Mouse (Mus musculus): ENCODE data around the gene Wdr46. TPM values are rescaled to one million over a fixed set of nuclear protein-coding genes. Genes with fewer than 3 reads are reported as not detected.
"Not testable (repeated sequence)": the region's sequence is repeated elsewhere in the genome, so short reads cannot be mapped to it uniquely, and the experiment has no call there.

Gene Wdr46
- total RNA-seq, 2 experiments from 2014 or later: 20.5 to 20.9 TPM

DNA sequence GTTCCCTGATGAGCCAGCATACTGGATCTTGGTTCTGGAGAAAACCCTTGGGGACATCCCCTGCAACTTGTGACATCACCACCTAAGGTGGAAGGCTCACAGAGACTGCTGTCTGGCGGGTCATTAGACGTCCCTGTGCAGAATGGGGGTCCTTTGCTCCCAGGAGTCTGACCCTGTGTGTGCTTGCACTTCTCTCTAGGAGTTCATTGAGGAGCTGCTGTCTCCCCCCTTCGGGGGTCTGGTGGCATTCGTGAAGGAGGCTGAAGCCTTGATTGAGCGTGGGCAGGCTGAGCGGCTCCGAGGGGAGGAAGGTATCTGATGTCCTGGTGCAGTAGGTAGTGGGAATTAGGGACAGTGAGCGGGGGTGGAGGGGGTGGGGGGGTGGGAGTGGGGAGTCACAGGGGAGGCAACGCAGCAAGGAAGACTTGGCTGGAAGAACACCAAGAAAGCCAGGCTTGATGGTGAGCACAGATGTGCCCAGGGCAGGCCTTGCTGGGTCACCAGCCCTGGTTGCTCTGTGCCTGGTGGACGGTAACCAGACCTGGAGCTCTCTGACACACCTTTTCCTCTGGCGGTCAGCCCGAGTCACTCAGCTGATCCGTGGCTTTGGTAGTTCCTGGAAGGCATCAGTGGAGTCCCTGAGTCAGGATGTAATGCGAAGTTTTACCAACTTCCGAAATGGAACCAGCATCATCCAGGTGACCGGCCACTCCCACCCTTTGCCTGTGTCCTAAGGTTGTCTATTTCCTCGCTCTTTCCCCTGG is 24.8 kb downstream of the Wdr46 start:
- DNase-seq (ENCODE audit: extremely low spot score in 1 of 2, low spot score in 2 of 2): no peak
- intact Hi-C loops (cut with DNase I): no loop called here

- DNase-seq (ENCODE audit: extremely low spot score in 1 of 2, low spot score in 2 of 2): peak in 1 of 2 experiments; percentile 42
Observed at GRCm38 (mm10) chr17:33965846-33966550, 25.5 kb downstream of the Wdr46 start.

GRCm38 (mm10) chr17:33968489-33968888 is 28.0 kb downstream of the Wdr46 start:
- intact Hi-C loops (cut with DNase I): no loop called here
- DNase-seq (ENCODE audit: extremely low spot score in 1 of 2, low spot score in 2 of 2): peak; percentile 67 to 74

More at GRCm38 (mm10) chr17:33965846-33966550, 25.5 kb downstream of the Wdr46 start:
- intact Hi-C loops (cut with DNase I): no loop called here

- intact Hi-C loops (cut with DNase I): no loop called here
- DNase-seq (ENCODE audit: extremely low spot score in 1 of 2, low spot score in 2 of 2): no peak
Observed at GRCm38 (mm10) chr17:33968927-33969326, 28.5 kb downstream of the Wdr46 start.

DNA sequence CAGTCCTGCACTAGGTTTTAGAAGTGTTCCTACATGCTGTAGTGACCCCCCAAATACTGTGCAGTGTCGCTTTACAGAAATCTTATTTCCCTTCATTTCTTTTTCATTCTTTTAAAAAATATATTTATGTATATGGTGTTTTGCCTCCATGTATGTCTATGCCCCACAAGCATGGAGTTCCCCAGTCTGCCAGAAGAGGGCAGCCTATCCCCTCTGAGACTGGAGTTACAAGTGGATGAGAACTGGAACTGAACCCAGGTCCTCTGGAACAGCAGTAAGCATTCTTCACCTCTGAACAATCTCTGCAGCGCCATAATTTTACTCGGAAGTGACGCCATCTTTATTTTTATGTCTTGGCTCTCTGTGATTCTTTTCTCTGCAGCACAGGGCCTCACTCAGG is 28.9 kb downstream of the Wdr46 start:
- intact Hi-C loops (cut with DNase I): no loop called here
- DNase-seq (ENCODE audit: extremely low spot score in 1 of 2, low spot score in 2 of 2): no peak

GRCm38 (mm10) chr17:33972691-33973090 is 32.2 kb downstream of the Wdr46 start:
- intact Hi-C loops (cut with DNase I): loop anchor here (2.0 kb wide), 1 partner anchor 1296 kb away; no protein-coding TSS in a partner anchor
- DNase-seq (ENCODE audit: extremely low spot score in 1 of 2, low spot score in 2 of 2): no peak

GRCm38 (mm10) chr17:33973572-33973971 is 33.1 kb downstream of the Wdr46 start:
- intact Hi-C loops (cut with DNase I): loop anchor here (2.0 kb wide), 1 partner anchor 1295 kb away; no protein-coding TSS in a partner anchor
- no peak for DNase-seq (ENCODE audit: extremely low spot score in 1 of 2, low spot score in 2 of 2)

DNA sequence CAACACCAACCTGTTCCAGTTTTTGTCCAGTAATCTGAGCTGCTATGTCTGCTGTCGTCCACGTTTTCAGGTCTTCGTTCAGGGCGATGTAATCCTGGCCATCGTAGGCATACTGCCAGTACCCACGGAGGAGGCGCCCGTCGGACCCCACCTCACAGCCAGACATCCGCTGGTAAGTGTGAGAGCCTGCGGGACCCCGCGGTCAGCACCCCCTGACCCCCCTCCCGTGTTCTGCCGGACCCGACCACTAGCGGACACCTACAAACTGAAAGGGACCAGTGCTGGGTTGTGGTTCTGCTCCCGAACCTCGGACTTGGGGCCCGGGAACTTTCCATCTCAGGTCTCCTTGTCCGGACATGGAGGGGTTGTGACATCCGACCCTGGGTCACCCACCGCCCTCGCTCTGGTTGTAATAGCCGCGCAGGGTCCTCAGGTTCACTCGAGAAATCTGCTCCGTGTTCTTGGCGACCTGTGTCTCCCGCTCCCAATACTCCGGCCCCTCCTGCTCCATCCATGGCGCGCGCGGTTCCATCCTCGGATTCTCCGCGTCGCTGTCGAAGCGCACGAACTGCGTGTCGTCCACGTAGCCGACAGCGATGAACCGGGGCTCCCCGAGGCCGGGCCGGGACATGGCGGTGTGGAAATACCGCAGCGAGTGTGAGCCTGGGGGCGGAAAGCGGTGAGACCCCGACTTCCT is 37.5 kb downstream of the Wdr46 start:
- DNase-seq (ENCODE audit: extremely low spot score in 1 of 2, low spot score in 2 of 2): no peak
- intact Hi-C loops (cut with DNase I): no loop called here

DNA sequence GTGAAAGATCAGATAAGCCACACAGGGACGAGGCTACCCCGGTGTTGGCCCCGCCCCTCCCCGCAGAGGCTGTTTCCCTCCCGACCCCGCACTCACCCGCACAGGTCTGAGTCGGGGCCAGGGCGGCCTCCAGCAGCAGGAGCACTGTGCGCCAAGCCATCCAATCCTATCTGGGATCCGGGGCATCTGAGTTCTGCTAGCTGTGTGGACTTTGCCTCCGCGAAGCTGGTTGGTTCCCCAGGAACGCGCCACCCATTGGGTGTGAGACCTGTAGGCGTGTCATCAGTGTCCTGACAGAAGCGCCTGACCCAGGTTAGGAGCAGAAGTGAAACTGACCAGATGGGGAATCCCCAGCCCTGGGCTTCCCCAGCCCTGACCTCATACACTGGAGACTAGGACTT is 38.2 kb downstream of the Wdr46 start:
- DNase-seq (ENCODE audit: extremely low spot score in 1 of 2, low spot score in 2 of 2): peak in 1 of 2 experiments; percentile 77
- intact Hi-C loops (cut with DNase I): no loop called here

- no peak for DNase-seq (ENCODE audit: extremely low spot score in 1 of 2, low spot score in 2 of 2)
- intact Hi-C loops (cut with DNase I): no loop called here
Observed at GRCm38 (mm10) chr17:33979512-33980050, 39.1 kb downstream of the Wdr46 start.

DNA sequence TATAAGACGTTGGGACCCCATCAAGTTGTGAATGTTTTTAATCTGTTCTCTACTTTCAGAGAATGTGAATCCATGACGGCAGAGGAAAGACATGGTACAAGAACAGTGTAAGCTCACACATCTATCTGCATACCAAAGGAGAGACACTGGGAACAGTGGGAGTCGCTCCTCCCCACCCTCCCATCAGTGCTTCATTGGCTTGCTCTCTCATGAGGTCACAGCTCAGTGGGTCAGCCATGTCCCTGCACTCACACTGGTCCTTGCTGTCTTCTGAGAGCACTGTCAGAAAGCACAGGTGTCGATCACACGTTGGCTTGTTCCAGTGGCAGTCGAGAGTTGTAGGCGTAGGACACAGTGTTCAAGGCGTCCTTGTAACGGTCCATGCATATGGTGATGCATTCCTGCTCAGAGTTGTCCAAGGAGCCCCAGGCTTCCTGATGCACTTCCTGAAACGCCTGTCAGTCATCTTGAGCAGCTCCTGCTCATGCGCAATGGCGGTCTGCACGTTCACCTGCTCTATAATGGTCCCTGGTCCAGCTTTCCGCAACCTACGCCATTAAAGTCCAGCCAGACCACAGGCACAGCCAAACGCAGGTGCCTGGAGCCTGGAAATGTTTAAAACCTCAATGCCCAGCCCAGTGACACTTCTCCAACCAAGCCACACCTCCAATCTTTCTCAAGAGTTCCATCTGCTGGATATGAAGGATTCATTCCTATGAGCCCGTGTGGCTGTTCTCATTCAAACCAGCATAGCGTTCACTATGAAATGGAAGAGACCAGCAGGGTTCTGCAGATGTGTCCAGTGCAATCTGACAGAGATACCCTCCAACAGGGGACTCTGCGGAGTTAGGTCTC is 39.9 kb downstream of the Wdr46 start:
- intact Hi-C loops (cut with DNase I): no loop called here
- no peak for DNase-seq (ENCODE audit: extremely low spot score in 1 of 2, low spot score in 2 of 2)

DNA sequence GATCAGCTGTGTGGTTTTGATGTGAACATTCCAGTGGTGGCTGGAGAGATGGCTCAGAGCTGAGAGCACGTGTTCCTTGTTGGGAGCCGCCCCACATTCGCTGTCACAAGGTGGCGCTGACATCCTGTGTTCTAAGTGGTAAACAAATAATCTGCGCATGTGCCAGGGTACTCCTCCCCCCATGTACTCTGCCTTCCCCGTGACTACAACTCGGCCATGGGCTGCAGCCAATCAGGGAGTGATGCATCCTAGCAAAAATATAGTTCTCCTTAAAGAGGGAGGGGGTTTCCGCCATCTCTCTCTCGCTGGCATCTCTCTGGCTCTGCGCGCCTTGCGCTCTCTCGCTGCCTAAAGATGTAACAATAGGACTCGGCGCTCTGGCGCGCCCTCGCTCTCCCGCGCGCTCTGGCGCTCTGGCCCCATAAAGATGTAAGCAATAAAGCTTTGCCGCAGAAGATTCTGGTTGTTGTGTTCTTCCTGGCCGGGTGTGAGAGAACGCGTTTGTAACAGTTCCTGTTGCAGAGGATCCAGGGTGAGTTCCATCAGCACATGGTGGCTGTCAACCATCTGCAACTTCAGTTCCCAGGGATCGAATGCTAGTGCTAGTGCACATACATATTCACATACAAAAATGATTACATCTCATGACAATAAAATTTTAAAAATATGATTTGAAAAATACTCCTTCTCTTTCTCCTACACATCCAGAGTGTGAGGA is 40.9 kb downstream of the Wdr46 start:
- peak; percentile 85 to 92 for DNase-seq (ENCODE audit: extremely low spot score in 1 of 2, low spot score in 2 of 2)
- intact Hi-C loops (cut with DNase I): not testable (repeated sequence)

GRCm38 (mm10) chr17:33982136-33982535 is 41.7 kb downstream of the Wdr46 start:
- not testable (repeated sequence) for DNase-seq (ENCODE audit: extremely low spot score in 1 of 2, low spot score in 2 of 2)

DNA sequence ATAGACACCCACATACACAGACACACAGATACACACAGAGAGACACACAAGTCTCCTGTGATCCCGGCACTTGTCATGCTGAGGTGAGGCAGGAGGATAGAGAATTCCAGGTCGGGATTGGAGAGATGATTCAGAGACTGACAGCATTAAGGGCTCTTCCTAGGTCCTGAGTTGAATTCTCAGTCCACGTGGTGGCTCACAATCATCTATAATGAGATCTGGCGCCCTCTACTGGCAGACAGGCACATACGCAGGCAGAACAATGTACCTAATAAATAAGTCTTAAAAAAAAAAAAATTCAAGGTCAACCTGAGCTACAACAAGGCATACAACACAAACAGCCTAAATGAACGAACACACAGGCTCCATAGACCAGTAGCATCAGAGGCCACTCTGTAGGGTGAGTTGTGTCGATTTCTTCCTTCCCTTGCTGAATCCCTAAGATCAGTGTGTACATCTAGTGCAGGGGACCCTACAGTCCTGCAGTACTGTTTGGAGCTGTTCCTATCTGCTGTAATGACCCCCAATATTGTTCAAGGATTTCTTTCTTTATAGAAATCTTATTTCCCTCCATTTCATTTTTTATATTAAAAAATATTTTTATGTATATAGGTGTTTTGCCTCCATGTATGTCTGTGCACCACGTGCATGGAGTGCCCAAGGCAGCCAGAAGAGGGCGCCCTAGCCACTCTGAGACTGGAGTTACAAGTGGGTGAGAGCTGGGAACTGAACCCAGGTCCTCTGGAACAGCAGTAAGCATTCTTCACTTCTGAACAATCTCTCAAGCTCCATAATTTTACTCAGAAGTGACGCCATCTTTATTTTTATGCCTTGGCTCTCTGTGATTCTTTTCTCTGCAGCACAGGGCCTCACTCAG is 51.6 kb downstream of the Wdr46 start:
- intact Hi-C loops (cut with DNase I): loop anchor here (10.0 kb wide), 1 partner anchor 1353 kb away; the partner anchor contains the start of gene H2-Q2
- DNase-seq (ENCODE audit: extremely low spot score in 1 of 2, low spot score in 2 of 2): peak; percentile 16 to 61

More at GRCm38 (mm10) chr17:33982136-33982535, 41.7 kb downstream of the Wdr46 start:
- intact Hi-C loops (cut with DNase I): not testable (repeated sequence)

DNA sequence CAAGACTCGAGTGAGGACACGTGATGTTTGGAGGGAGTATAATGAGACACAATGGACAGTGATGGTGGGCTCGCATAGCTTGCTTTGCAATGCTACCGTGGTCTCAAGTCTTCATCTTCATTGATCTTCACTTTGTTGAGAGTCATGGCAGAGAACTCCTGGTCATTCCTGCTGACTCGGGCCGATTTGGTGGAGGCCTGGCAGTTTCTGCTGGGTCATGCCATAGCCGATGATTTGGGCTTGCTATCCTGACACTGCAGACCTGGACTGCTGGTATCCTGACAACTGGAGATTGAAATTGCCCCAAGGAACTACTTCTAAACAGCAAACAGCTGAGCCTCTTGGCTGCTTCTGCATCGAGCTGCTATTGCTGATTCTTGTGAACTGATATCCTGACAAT is 54.5 kb downstream of the Wdr46 start:
- DNase-seq (ENCODE audit: extremely low spot score in 1 of 2, low spot score in 2 of 2): no peak
- intact Hi-C loops (cut with DNase I): loop anchor here (2.0 to 10.0 kb wide), 3 partner anchors 1274 to 1350 kb away; partner anchors contain the start of gene H2-Q2

- intact Hi-C loops (cut with DNase I): loop anchor here (2.0 to 10.0 kb wide), 3 partner anchors 1273 to 1349 kb away; partner anchors contain the start of gene H2-Q2
- no peak for DNase-seq (ENCODE audit: extremely low spot score in 1 of 2, low spot score in 2 of 2)
Observed at GRCm38 (mm10) chr17:33995651-33996050, 55.2 kb downstream of the Wdr46 start.
